Mouse (Mus musculus) limb, embryonic 13.5 days (tissue): ENCODE data around the gene Rbpjl. TPM values are rescaled to one million over a fixed set of nuclear protein-coding genes. Genes with fewer than 3 reads are reported as not detected.

ENCODE experiments used
- microRNA-seq: library from miRNA; unstranded; fragments of <30 nt; microRNA quantifications from one replicate; pipeline ENCODE4, GENCODE M21; 2016
- polyA plus RNA-seq: library from polyadenylated mRNA; unstranded; fragments of >200 nt; fragmentation: Nextera tagmentation; extraction: Ambion mirVana; gene quantifications from 2 replicates; pipeline ENCODE4 v1.2.1, GENCODE M21; 2015

The Rbpjl gene
- polyA plus RNA-seq, 1 experiment from 2014 or later, result 1.6 TPM

Small RNA genes within 50 kb of the gene (microRNA-seq; reads per million reads assigned to microRNA genes)
- not detected for gene Mir7678

Other genes with a start within 250 kb of the Rbpjl start
- 2.5 and 2.8 TPM in 2 replicates for gene Kcns1, start 232.0 kb upstream of the Rbpjl start, polyA plus RNA-seq
- gene Wfdc5, start 220.4 kb upstream of the Rbpjl start, polyA plus RNA-seq, result not detected in 2 replicates
- gene Wfdc12, start 212.5 kb upstream of the Rbpjl start, polyA plus RNA-seq, result 0.51 TPM in 1 of 2 replicates, not detected in the other
- gene Wfdc15a, start 203.0 kb upstream of the Rbpjl start, polyA plus RNA-seq, result not detected in 2 replicates
- gene Wfdc15b, start 181.5 kb upstream of the Rbpjl start, polyA plus RNA-seq, result not detected in 2 replicates
- not detected in 2 replicates for gene Svs2, start 164.7 kb upstream of the Rbpjl start, polyA plus RNA-seq
- not detected in 2 replicates for gene Svs3b, start 146.5 kb upstream of the Rbpjl start, polyA plus RNA-seq
- not detected in 2 replicates for gene Svs4, start 124.7 kb upstream of the Rbpjl start, polyA plus RNA-seq
- not detected in 2 replicates for gene Svs3a, start 113.9 kb upstream of the Rbpjl start, polyA plus RNA-seq
- gene Svs6, start 86.4 kb upstream of the Rbpjl start, polyA plus RNA-seq, result not detected in 2 replicates
- gene Svs5, start 70.4 kb upstream of the Rbpjl start, polyA plus RNA-seq, result not detected in 2 replicates
- 3.2 and 3.8 TPM in 2 replicates for gene Slpi, start 14.0 kb upstream of the Rbpjl start, polyA plus RNA-seq
- 192 and 200 TPM in 2 replicates for gene Matn4, start 2.0 kb downstream of the Rbpjl start, polyA plus RNA-seq
- 61.0 and 63.6 TPM in 2 replicates for gene Sdc4, start 40.7 kb downstream of the Rbpjl start, polyA plus RNA-seq
- gene Sys1, start 53.8 kb downstream of the Rbpjl start, polyA plus RNA-seq, result 65.2 and 66.6 TPM in 2 replicates
- gene Gm20458, start 57.8 kb downstream of the Rbpjl start, polyA plus RNA-seq, result 5.5 and 7.4 TPM in 2 replicates
- gene Trp53tg5, start 70.6 kb downstream of the Rbpjl start, polyA plus RNA-seq, result not detected in 2 replicates
- 1.4 and 2.3 TPM in 2 replicates for gene Dbndd2, start 83.0 kb downstream of the Rbpjl start, polyA plus RNA-seq
- gene Pigt, start 94.4 kb downstream of the Rbpjl start, polyA plus RNA-seq, result 45.9 and 46.8 TPM in 2 replicates
- gene Wfdc2, start 159.3 kb downstream of the Rbpjl start, polyA plus RNA-seq, result 30.4 and 36.0 TPM in 2 replicates
- not detected in 2 replicates for gene Spint3, start 170.3 kb downstream of the Rbpjl start, polyA plus RNA-seq
- not detected in 2 replicates for gene Wfdc6a, start 182.3 kb downstream of the Rbpjl start, polyA plus RNA-seq
- not detected in 2 replicates for gene Eppin, start 190.5 kb downstream of the Rbpjl start, polyA plus RNA-seq
- gene Wfdc6b, start 210.4 kb downstream of the Rbpjl start, polyA plus RNA-seq, result not detected in 2 replicates
- not detected in 2 replicates for gene Wfdc8, start 210.5 kb downstream of the Rbpjl start, polyA plus RNA-seq
- not detected in 2 replicates for gene Wfdc16, start 235.7 kb downstream of the Rbpjl start, polyA plus RNA-seq